In genomic region chr9:89705197-89705533, GRCm38 (mm10) we compare ENCODE assay signal across 8 mouse cellular contexts. TPM values are rescaled to one million over a fixed set of nuclear protein-coding genes. Genes with fewer than 3 reads are reported as not detected.
DNase-seq lines count a peak whose midpoint lies in the region; ATAC-seq lines count a peak whose summit lies in the region.

No protein-coding gene starts in this region.

- H3K4me3 ChIP-seq in lung, embryonic 15.5 days = peak overlapping the region; percentile 58
- H3K4me3 ChIP-seq in erythroblast, embryonic 14.5 days (replicated peaks) = peak overlapping the region; percentile 72
- peak overlapping the region; percentile 73 for H3K4me3 ChIP-seq in limb, embryonic 15.5 days
- peak overlapping the region; percentile 77 for H3K4me3 ChIP-seq in stomach, embryonic 15.5 days (replicated peaks)

- DNase-seq in lung, postnatal 14 days = no peak
- no peak for DNase-seq in thymus, postnatal 10 days (ENCODE audit: low spot score in 2 of 2)
- DNase-seq in cerebellum, adult 18-20 months = no peak
- DNase-seq in frontal cortex, postnatal 10 days (ENCODE audit: low spot score in 2 of 2) = no peak

- no peaks in the 10 kb centered on the region for H3K9me3 ChIP-seq in lung, embryonic 15.5 days
- H3K9me3 ChIP-seq in erythroblast, embryonic 14.5 days (ENCODE audit: control insufficient read depth, low read length) = no peaks in the 10 kb centered on the region
- H3K9me3 ChIP-seq in limb, embryonic 15.5 days = no peaks in the 10 kb centered on the region
- no peaks in the 10 kb centered on the region for H3K9me3 ChIP-seq in stomach, embryonic 15.5 days

- WGBS in lung, embryonic 15.5 days = 6% methylated on average over 10 of the region's 10 CpGs
- WGBS in limb, embryonic 15.5 days = 9% methylated on average over 10 of the region's 10 CpGs
- WGBS in stomach, embryonic 15.5 days = 10% methylated on average over 10 of the region's 10 CpGs

- H3K27me3 ChIP-seq in lung, embryonic 15.5 days = no peaks in the 10 kb centered on the region
- H3K27me3 ChIP-seq in erythroblast, embryonic 14.5 days (ENCODE audit: control insufficient read depth) = no peaks in the 10 kb centered on the region
- no peaks in the 10 kb centered on the region for H3K27me3 ChIP-seq in limb, embryonic 15.5 days
- no peaks in the 10 kb centered on the region for H3K27me3 ChIP-seq in stomach, embryonic 15.5 days (replicated peaks)

- H3K4me2 ChIP-seq in lung, embryonic 15.5 days = peak overlapping the region; percentile 89
- peak overlapping the region; percentile 92 for H3K4me2 ChIP-seq in limb, embryonic 15.5 days
- H3K4me2 ChIP-seq in stomach, embryonic 15.5 days = peak overlapping the region; percentile 94

- ATAC-seq in lung, embryonic 15.5 days (ENCODE audit: borderline replicate concordance, extremely low read depth, low FRiP score, low TSS enrichment) = no peak
- ATAC-seq in limb, embryonic 15.5 days (ENCODE audit: insufficient number of reproducible peaks, low FRiP score, low TSS enrichment, low read depth) = peak; percentile 12; the same call in 1 of the 2 replicates
- peak; percentile 16; the same call in 1 of the 2 replicates for ATAC-seq in stomach, embryonic 15.5 days (ENCODE audit: insufficient read depth, low FRiP score, low read depth)

- peak overlapping the region; percentile 84 for H3K27ac ChIP-seq in lung, embryonic 15.5 days
- peak overlapping the region; percentile 90 for H3K27ac ChIP-seq in limb, embryonic 15.5 days
- peak overlapping the region; percentile 79 for H3K27ac ChIP-seq in stomach, embryonic 15.5 days

- peaks cover 6% of the 10 kb centered on the region for H3K4me1 ChIP-seq in lung, embryonic 15.5 days
- peaks cover 21% of the 10 kb centered on the region for H3K4me1 ChIP-seq in erythroblast, embryonic 14.5 days (ENCODE audit: control insufficient read depth)
- peaks cover 11% of the 10 kb centered on the region for H3K4me1 ChIP-seq in limb, embryonic 15.5 days
- H3K4me1 ChIP-seq in stomach, embryonic 15.5 days = no peaks in the 10 kb centered on the region; the same call in none of the 2 replicates

- peaks cover 3% of the 10 kb centered on the region; the same call in 1 of the 2 replicates for H3K36me3 ChIP-seq in lung, embryonic 15.5 days
- peaks cover 9% of the 10 kb centered on the region; the same call in 1 of the 2 replicates for H3K36me3 ChIP-seq in erythroblast, embryonic 14.5 days (ENCODE audit: control insufficient read depth)
- H3K36me3 ChIP-seq in limb, embryonic 15.5 days = peaks cover 25% of the 10 kb centered on the region
- H3K36me3 ChIP-seq in stomach, embryonic 15.5 days = peaks cover 4% of the 10 kb centered on the region; the same call in 1 of the 2 replicates

- H3K9ac ChIP-seq in lung, embryonic 15.5 days = peak overlapping the region; percentile 72
- H3K9ac ChIP-seq in limb, embryonic 15.5 days = peak overlapping the region; percentile 63
- peak overlapping the region; percentile 19; the same call in 1 of the 2 replicates for H3K9ac ChIP-seq in stomach, embryonic 15.5 days

RNA-seq across cellular contexts. Expression of gene Tmed3, which starts 0.3 kb away (rescaled TPM):
- polyA plus RNA-seq in lung, embryonic 15.5 days (2015; fragmentation: Nextera tagmentation; extraction: Ambion mirVana) = 104 and 108 TPM in 2 replicates
- 1.2 TPM in 2 replicates for polyA plus RNA-seq in erythroblast, embryonic 14.5 days (2012)
- 178 and 197 TPM in 2 replicates for polyA plus RNA-seq in limb, embryonic 15.5 days (2015; fragmentation: Nextera tagmentation; extraction: Ambion mirVana)
- polyA plus RNA-seq in stomach, embryonic 15.5 days (2015; fragmentation: Nextera tagmentation; extraction: Ambion mirVana) = 155 and 173 TPM in 2 replicates

RNA-seq across cellular contexts. Expression of gene Ankrd34c, which starts 33.1 kb away (rescaled TPM):
- polyA plus RNA-seq in lung, embryonic 15.5 days (2015; fragmentation: Nextera tagmentation; extraction: Ambion mirVana) = not detected in 2 replicates
- not detected in 2 replicates for polyA plus RNA-seq in erythroblast, embryonic 14.5 days (2012)
- 0.05 TPM in 1 of 2 replicates, not detected in the other for polyA plus RNA-seq in limb, embryonic 15.5 days (2015; fragmentation: Nextera tagmentation; extraction: Ambion mirVana)
- polyA plus RNA-seq in stomach, embryonic 15.5 days (2015; fragmentation: Nextera tagmentation; extraction: Ambion mirVana) = not detected in 2 replicates

Comparison
In these comparisons a context has a peak if more than half of its experiments do, and no peak if none do; other contexts are left out.
1. H3K9ac ChIP-seq: peak in every context shown above with its lines; median percentile 72 in lung, embryonic 15.5 days; 63 in limb, embryonic 15.5 days; 19 in stomach, embryonic 15.5 days.
2. RNA of gene Tmed3, which starts 0.3 kb away (polyA plus RNA-seq): 178 to 197 TPM in limb, embryonic 15.5 days, 155 to 173 TPM in stomach, embryonic 15.5 days and 104 to 108 TPM in lung, embryonic 15.5 days; 1.2 TPM in erythroblast, embryonic 14.5 days; every median in the first group is over 10 times any median in the second.
3. Peak in every context shown above with its lines, with median percentiles within 50 percentile points of each other: H3K27ac ChIP-seq, H3K4me2 ChIP-seq and H3K4me3 ChIP-seq.